ENCODE assay signal across 13 mouse cellular contexts in genomic region chr4:47693221-47693620, GRCm38 (mm10).
DNase-seq lines count a peak whose midpoint lies in the region; ATAC-seq lines count a peak whose summit lies in the region.
"Had no signal": no experiment of that assay in that cellular context is flagged by ENCODE, and none has a peak within 500 bp of the region (broad histone marks: within the 10 kb centered on the region; RNA-seq: fewer than 3 reads in every experiment).

No protein-coding gene starts in this region.

- H3K27me3 ChIP-seq in midbrain, embryonic 10.5 days (ENCODE audit: low read depth, poor library complexity, severe bottlenecking): no peaks in the 10 kb centered on the region

- H3K4me3 ChIP-seq in midbrain, embryonic 10.5 days: no peak overlapping the region
- H3K4me3 ChIP-seq: heart, adult 2 months had no signal

- H3K9me3 ChIP-seq in midbrain, embryonic 10.5 days (replicated peaks): no peaks in the 10 kb centered on the region

- DNase-seq in cerebellum, adult 9-10 months: no peak
- peak; percentile 22 for DNase-seq in right cerebral cortex, adult 18-20 months
- DNase-seq in right cerebral cortex, postnatal 14 days: no peak
- DNase-seq in left cerebral cortex, adult 18-20 months (ENCODE audit: low spot score in 2 of 2): peak; percentile 21 to 51
- no peak for DNase-seq in midbrain, embryonic 10.5 days (ENCODE audit: low spot score)
- DNase-seq in urinary bladder, adult 18-20 months (ENCODE audit: low spot score in 2 of 2): no peak
- DNase-seq in lung, adult 18-20 months: no peak
- DNase-seq: adrenal gland, postnatal 10 days; heart, adult 2 months; kidney, postnatal 10 days; thymus, postnatal 36 days had no signal

- WGBS in midbrain, embryonic 10.5 days: 85% methylated on average over 12 of the region's 12 CpGs

- H3K4me1 ChIP-seq in midbrain, embryonic 10.5 days: no peaks in the 10 kb centered on the region

- no peaks in the 10 kb centered on the region for H3K36me3 ChIP-seq in midbrain, embryonic 10.5 days

- H3K27ac ChIP-seq in midbrain, embryonic 10.5 days (replicated peaks): no peak overlapping the region
- H3K27ac ChIP-seq: heart, adult 2 months; macrophage had no signal

- ATAC-seq in cerebellum, adult (ENCODE audit: insufficient number of reproducible peaks, low FRiP score, low TSS enrichment): peak; percentile 57

Comparison
In these comparisons a context has a peak if more than half of its experiments do, and no peak if none do; other contexts are left out.
1. DNase-seq: peak in right cerebral cortex, adult 18-20 months (single experiment) and left cerebral cortex, adult 18-20 months (2 of 2); none in cerebellum, adult 9-10 months (single experiment), right cerebral cortex, postnatal 14 days (single experiment), midbrain, embryonic 10.5 days (single experiment), urinary bladder, adult 18-20 months (0 of 2) and lung, adult 18-20 months (0 of 2).